Mouse (Mus musculus): Measurements from ENCODE around the gene Ush2a.

DNA sequence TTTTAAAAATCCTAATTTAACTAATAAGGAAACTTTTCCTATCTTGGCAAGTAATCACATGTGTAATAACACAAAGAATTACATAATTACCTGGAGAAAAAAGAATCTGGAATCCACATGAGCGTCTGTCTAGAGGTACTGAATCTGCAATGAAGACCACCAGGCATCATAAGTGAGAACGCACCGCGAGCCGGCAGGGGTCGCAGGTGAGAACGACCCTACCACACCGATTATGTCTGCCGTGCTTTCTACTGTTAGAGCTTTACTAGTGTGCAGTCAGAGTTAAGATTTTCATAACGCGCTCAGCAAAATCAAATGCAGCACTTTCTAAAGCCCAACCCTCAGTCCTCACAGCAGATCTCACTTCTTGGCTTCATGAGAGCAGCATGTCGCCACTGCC lies 740.0 kb downstream of the Ush2a start:
- TF ChIP-seq CTCF (IDR thresholded peaks at IDR 0.05; ENCODE audit: extremely low read depth, insufficient read depth, low read length) (no peak), POLR2A (IDR thresholded peaks at IDR 0.05; ENCODE audit: extremely low read depth, insufficient read depth, low read length) (no peak)

All from cortical plate, adult 2 months (tissue).